Mouse (Mus musculus): ENCODE data around the gene Mapk9. TPM values are rescaled to one million over a fixed set of nuclear protein-coding genes. Genes with fewer than 3 reads are reported as not detected.

Mapk9 gene
- total RNA-seq, 2 experiments from 2014 or later: 150 to 154 TPM

DNA sequence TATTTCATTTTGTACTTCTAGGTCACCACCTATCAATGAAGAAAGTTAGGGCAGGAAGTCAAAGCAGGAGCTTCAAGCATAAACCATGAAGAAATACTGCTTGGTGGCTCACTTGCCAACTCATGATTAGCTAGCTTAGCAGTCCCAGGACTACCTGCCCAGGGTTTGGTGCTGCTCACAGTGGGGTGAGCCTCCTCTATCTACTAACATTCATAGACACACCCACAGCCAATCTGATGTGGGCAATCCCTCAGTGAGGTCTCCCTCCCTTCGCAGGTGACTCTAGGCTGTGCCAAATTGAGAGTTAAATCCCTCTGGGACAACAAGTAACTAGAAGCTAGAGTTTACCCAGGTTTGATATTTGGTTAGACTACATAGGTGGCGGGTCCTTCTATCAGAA, 24.2 kb upstream of the Mapk9 start:
- no peak overlapping the region for H3K27ac ChIP-seq
- no peak for DNase-seq (ENCODE audit: low spot score in 2 of 2)
- H3K4me3 ChIP-seq: no peak overlapping the region
- no peak for TF ChIP-seq CTCF (conservative IDR thresholded peaks at IDR 0.05)

DNA sequence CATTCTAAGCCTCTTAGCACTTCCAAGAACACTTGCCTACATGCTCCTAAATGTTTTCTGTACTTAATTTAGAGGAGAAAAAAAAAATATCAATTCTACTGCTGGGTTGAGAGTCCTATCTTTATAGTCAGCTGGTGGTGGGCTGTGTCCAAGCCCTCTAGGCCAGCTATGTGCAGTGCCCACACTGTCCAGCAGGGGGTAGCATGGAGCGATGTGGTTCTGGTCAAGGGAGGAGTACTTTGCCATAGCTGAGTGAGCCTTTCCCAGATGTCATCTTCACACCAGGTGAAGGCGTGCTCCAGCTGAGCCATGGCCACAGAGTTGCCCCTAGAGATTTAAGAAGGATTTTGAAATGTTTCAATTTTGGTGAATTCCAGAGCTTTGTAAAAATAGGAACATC, 21.7 kb upstream of the Mapk9 start:
- Histone ChIP-seq H3K27ac (no peak overlapping the region), H3K4me3 (no peak overlapping the region)
- DNase-seq (ENCODE audit: low spot score in 2 of 2): peak in 1 of 2 experiments; percentile 66
- TF ChIP-seq CTCF (conservative IDR thresholded peaks at IDR 0.05): peak; percentile 98

DNA sequence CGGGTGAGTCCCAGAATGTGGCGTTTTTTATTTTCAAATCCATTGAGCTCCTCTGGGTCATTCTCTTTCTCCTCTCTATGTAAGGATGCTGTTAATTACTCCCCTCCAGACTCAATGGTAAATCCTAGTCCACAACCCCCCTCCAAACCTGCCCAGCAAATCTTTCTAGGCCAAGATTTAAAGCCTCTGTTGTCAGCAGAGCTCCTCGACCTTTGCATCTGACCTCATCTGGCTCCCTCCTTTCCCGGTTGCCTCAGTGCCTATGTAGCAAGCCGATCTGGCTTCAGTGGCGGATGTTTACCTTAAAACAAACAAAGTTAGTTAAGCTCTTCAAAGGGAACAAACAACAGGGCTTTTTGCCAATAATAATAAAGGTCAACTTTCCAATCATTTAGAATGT, 19.3 kb upstream of the Mapk9 start:
- no peak for DNase-seq (ENCODE audit: low spot score in 2 of 2)
- no peak overlapping the region for H3K4me3 ChIP-seq
- no peak overlapping the region for H3K27ac ChIP-seq
- no peak for TF ChIP-seq CTCF (conservative IDR thresholded peaks at IDR 0.05)

DNA sequence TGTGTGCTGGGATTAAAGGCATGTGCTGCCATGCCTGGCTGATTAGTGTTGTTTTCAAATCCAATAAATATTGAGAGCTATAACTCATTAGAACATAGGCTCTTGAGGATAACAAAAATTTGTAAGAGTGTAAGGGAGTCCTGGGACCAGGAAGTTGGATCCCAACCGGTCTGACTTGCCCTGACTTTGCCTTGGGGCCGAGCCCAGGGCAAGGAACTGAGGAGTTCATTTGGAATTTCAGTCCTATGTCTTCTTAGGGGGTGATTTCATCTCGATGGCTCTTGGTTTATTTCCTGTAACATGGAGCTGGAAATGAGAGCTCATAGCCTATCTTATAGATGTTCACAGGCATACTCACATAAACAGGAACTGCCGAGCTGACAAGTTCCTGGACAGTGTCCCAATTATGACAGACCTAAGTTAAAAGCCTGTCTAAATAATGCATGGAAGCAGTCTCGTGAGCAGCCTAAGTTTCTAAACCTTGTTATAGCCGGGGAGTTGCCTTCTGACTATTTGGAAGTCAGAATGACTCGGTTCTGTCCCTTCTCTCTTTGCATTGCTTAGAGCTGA, 17.3 kb upstream of the Mapk9 start:
- DNase-seq (ENCODE audit: low spot score in 2 of 2): no peak
- Histone ChIP-seq H3K4me3 (no peak overlapping the region), H3K27ac (no peak overlapping the region)
- TF ChIP-seq CTCF (conservative IDR thresholded peaks at IDR 0.05): no peak

DNA sequence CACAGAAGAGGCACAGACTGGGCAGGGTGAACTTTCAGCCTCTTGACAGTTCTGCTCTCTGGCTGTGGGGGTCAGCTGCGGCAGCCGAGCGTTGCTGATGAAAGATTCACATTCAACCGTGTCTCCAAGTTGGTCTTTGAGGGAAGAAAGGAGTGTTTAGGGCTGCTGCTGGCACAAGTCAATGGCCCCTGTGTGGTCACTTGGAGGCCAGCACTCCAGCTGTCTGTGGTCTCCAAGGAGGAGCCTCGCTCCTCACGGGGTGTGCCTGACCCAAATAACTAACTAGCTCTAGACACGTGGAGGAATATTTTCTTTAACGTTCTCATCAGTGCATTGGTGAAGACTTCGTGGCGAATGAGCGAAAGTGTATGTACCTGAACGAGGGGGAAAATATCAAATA, 14.6 kb upstream of the Mapk9 start:
- DNase-seq (ENCODE audit: low spot score in 2 of 2): peak in 1 of 2 experiments; percentile 13
- Histone ChIP-seq H3K4me3 (no peak overlapping the region), H3K27ac (no peak overlapping the region)
- TF ChIP-seq CTCF (conservative IDR thresholded peaks at IDR 0.05): no peak

DNA sequence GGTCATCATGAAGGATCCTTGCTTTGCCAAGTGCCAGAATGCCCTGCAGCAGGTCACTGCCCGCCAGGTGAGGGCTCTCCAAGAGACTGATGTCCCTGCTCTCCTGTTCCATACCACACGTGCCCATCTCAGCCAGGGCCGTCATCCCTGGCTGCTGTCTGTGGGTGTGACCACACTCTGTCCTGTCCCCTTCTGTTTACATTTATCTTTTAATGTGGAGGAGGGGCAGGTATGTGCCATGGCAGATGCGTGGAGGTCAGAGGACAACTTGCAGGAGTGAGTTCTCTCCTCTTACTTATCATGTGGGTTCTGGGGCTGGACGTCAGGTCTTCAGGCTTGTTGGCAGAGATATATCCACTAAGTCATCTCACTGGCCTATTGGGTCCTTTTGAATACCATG, 13.6 kb upstream of the Mapk9 start:
- H3K4me3 ChIP-seq: no peak overlapping the region
- DNase-seq (ENCODE audit: low spot score in 2 of 2): no peak
- H3K27ac ChIP-seq: no peak overlapping the region
- no peak for TF ChIP-seq CTCF (conservative IDR thresholded peaks at IDR 0.05)

DNA sequence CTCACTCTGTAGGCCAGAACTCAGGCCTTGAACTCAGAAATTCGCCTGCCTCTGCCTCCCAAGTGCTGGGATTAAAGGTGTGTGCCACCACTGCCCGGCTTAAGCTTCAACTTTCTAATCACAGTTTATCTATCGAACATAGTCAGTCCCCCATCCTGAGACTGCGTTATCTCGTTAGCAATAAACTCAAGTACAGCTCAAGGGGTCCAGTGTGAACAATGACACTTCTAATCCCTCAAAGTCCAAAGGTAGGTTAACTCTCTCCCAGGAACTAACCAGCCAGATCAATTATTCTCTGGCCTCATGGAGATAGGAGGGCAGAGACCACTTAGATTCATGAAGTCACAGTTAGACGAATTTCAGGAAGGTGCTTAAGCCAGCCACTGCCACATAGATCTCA, 12.3 kb upstream of the Mapk9 start:
- no peak for TF ChIP-seq CTCF (conservative IDR thresholded peaks at IDR 0.05)
- H3K27ac ChIP-seq: no peak overlapping the region
- H3K4me3 ChIP-seq: no peak overlapping the region
- DNase-seq (ENCODE audit: low spot score in 2 of 2): no peak

DNA sequence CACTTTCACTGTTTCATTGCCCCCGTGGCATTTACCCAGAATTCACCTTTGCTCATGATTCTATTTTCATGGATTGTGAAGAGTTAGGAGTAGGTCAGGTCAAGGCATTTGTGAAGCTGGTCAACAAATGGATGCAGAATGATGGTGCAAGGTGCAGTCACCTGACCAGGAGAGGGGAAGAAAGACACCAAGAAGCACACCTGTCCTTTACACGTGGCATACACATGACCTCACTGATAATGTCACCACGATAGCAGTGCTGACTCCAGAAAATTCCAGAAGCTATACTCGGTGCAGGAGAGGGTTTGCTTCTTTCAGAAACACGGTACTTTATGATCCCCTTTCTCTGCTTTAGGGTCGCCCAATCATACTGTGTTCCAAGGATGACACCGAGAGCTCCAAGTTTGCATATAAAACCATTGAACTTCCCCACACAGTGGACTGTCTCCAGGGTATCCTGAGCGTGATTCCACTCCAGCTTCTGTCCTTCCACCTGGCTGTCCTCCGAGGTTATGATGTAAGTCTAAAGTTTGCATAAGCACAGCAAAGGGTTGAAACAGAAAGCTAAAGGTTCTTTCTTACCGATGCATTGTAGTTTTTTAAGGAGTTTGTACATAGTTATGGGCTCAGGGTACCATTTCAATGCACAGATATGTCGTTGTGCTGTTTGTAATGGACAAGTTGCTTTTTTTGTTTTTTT, 11.1 kb upstream of the Mapk9 start:
- no peak for DNase-seq (ENCODE audit: low spot score in 2 of 2)
- Histone ChIP-seq H3K4me3 (no peak overlapping the region), H3K27ac (no peak overlapping the region)
- TF ChIP-seq CTCF (conservative IDR thresholded peaks at IDR 0.05): no peak

DNA sequence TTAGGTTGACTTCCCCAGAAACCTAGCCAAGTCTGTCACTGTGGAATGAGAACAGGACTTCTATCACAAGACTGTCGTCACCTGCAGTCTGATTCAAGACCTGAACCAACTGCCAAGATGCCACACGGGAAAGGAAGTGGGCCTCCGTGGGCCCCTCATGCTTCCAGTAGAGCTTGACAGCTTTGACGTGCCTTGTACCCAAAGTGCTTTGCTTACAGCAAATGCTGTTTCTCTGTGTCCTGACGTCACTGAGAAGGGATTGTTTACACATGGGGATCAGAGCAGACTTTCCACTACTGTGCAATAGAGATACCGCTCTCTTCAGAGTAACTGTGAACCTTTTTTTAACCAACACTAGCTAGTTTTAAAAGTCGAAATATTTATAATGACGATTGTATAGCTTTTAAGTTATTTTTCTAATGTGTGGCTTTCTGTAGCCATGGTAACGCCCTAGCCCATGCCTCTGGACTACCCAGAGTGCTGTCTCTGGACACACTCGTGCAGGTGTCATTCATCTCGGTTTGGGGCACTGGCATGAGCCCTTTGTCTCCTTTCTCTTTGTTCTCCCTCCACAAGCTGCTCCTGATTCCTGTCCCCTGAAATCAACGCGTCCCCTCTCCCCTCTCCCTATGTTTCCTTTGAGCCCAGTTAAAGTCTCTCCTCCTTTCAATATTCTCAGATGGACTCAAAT, 8.7 kb upstream of the Mapk9 start:
- no peak overlapping the region for H3K27ac ChIP-seq
- TF ChIP-seq CTCF (conservative IDR thresholded peaks at IDR 0.05): no peak

DNA sequence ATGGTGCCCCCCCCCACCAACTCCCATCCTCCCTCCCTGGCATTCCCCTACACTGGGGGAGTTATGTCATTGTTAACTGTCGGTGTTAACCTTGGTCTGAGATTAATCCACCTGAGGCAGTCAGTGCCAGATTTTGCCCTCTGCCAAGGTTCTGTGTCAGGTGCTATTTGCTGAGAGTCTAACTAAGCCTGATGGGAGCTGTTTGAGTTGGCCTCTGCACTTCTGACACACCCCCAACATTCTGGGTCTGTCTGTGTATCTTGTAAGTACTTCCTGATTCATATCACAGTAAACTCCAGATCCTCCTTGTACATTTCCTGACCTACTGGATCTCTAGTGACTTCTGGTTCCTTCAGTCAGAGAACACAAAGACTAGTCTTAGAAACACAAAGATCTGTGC, 5.9 kb upstream of the Mapk9 start:
- Histone ChIP-seq H3K4me3 (no peak overlapping the region), H3K27ac (no peak overlapping the region)
- no peak for DNase-seq (ENCODE audit: low spot score in 2 of 2)
- TF ChIP-seq CTCF (conservative IDR thresholded peaks at IDR 0.05): no peak

More for the DNA sequence above, 8.7 kb upstream of the Mapk9 start:
- no peak for DNase-seq (ENCODE audit: low spot score in 2 of 2)
- no peak overlapping the region for H3K4me3 ChIP-seq

DNA sequence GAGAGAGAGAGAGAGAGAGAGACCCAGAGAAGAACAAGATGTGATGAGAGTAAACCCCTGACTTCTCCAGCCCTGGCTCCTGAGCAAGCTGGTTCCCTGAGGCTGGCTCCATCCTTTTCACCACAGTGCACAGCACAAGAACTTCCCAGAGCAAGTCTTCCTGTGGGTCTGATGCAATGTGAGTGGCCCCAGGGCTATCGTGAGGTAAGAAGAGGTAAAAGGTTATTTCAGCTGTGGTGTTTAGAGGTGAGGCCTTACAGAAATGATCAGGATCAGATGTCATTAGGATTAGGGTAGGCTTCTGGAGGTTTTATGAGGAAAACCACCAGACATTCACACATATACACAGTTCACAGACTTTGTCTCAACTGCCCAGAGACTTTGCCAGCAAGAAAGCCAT, 4.7 kb upstream of the Mapk9 start:
- Histone ChIP-seq H3K27ac (no peak overlapping the region), H3K4me3 (no peak overlapping the region)
- DNase-seq (ENCODE audit: low spot score in 2 of 2): no peak
- TF ChIP-seq CTCF (conservative IDR thresholded peaks at IDR 0.05): no peak

DNA sequence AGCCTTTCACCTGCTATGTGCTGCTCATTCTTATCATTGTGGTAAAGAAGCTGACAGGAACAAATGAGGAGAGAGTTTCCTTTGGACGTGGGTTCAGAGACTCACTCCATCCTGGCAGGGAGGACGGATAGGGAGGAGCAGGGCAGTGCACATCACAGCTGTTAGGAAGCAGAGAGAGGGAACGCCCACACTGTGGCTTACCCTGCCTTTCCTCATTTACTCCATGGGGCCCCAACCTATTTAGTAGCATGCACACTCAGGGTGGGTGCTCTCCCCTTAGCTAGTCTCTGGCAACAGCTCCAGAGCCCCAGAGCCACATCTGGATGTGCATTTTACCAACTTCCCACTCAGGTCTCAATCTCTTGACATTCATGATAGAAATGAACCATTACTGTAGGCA, 3.8 kb upstream of the Mapk9 start:
- no peak for TF ChIP-seq CTCF (conservative IDR thresholded peaks at IDR 0.05)
- no peak overlapping the region for H3K27ac ChIP-seq
- H3K4me3 ChIP-seq: no peak overlapping the region
- DNase-seq (ENCODE audit: low spot score in 2 of 2): no peak

DNA sequence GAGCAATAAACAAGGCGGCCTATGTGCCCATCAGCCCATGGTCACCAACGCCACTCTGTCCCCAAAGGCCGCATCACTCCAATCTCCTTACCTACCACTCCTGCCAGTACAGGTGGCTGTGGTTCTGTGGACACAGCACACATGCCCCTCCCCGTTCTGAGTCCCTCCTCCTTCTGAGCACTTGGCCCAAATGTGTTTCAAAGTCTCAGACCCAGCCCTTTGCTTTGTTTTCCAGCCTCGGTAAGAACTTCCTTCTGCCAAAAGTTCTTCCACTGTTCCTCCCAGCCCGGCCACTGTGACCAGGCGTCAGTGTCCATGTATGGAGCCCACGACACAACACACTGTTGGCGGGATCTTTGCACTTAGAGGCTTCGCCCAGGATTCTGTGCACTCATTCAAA, 2.2 kb upstream of the Mapk9 start:
- no peak overlapping the region for H3K27ac ChIP-seq

DNA sequence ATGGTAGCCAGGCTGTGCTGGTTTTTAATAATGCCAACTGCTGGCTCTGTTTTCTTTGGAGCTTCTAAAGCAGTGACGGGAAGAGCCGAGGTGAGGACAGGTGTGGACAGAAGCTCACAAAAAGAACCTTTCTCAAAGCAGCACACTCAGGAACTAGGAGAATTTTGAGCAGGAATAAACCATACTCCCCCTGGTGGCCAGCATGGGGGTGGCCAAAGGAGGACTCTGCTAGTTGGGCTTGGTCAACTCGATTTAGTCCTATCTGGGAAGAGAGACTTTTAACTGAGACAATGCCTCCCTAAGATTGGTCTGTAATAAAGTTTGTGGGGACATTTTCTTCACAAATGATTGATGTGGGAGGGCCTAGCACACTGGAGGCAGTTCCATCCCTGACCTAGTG, 1.6 kb upstream of the Mapk9 start:
- peak; percentile 92 for TF ChIP-seq CTCF (conservative IDR thresholded peaks at IDR 0.05)
- H3K4me3 ChIP-seq: no peak overlapping the region
- H3K27ac ChIP-seq: no peak overlapping the region
- peak; percentile 58 to 76 for DNase-seq (ENCODE audit: low spot score in 2 of 2)

More for the DNA sequence above, 2.2 kb upstream of the Mapk9 start:
- no peak for DNase-seq (ENCODE audit: low spot score in 2 of 2)
- no peak overlapping the region for H3K4me3 ChIP-seq
- TF ChIP-seq CTCF (conservative IDR thresholded peaks at IDR 0.05): no peak

All from layer of hippocampus, adult 2 months (tissue).